23 mouse cellular contexts compared by ENCODE assay signal in the genomic region with DNA sequence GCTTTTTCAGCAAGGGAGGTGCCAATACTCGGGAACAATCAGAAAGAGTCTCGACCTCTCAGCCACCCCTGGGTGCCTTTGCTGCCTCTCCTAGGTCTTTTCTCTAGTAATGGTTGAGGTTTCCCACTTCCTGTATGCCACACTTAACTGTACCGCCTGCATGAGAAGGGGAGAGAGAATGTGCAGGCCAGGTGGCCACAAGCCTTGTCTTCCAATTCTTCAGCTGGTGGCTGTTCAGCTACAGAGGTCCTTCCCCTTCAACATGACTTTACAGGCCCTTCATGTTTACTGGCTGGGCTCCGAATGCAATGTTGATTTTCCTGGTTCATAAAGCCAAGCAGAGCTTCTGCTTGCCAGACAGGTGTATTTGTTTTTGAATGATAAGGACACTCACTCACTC. TPM values are rescaled to one million over a fixed set of nuclear protein-coding genes. Genes with fewer than 3 reads are reported as not detected.
A peak's percentile ranks its signal among the peaks of the same experiment; 100 is the strongest.
DNase-seq lines count a peak whose midpoint lies in the region; ATAC-seq and TF ChIP-seq lines count a peak whose summit lies in the region.
"Had no signal": no experiment of that assay in that cellular context is flagged by ENCODE, and none has a peak within 500 bp of the region (broad histone marks: within the 10 kb centered on the region; RNA-seq: fewer than 3 reads in every experiment).

No protein-coding gene starts in this region.

- H3K9ac ChIP-seq in liver, adult 2 months (ENCODE audit: low read depth, low read length), result no peak overlapping the region
- H3K9ac ChIP-seq in liver, embryonic 11.5 days (ENCODE audit: low read depth, low read length), result no peak overlapping the region
- no peak overlapping the region for H3K9ac ChIP-seq in kidney, embryonic 16.5 days (replicated peaks; ENCODE audit: low read length)
- H3K9ac ChIP-seq: hindbrain, embryonic 15.5 days; intestine, embryonic 15.5 days; liver, embryonic 13.5 days; midbrain, embryonic 13.5 days; neural tube, embryonic 12.5 days; stomach, embryonic 15.5 days had no signal

- H3K27me3 ChIP-seq in liver, adult 2 months (ENCODE audit: control insufficient read depth, insufficient read depth, low read length), result no peaks in the 10 kb centered on the region
- no peaks in the 10 kb centered on the region for H3K27me3 ChIP-seq in liver, embryonic 11.5 days (replicated peaks; ENCODE audit: control insufficient read depth, insufficient read depth, low read length)
- H3K27me3 ChIP-seq in kidney, embryonic 16.5 days (ENCODE audit: insufficient read depth, low read length), result no peaks in the 10 kb centered on the region; the same call in 1 of the 2 replicates
- H3K27me3 ChIP-seq: hindbrain, embryonic 15.5 days; intestine, embryonic 15.5 days; liver, embryonic 13.5 days; midbrain, embryonic 13.5 days; neural tube, embryonic 12.5 days; stomach, embryonic 15.5 days had no signal

- no peak overlapping the region for H3K4me3 ChIP-seq in liver, adult 2 months (ENCODE audit: insufficient read depth, low read depth, low read length)
- H3K4me3 ChIP-seq in liver, embryonic 11.5 days (ENCODE audit: low read depth, low read length), result no peak overlapping the region
- no peak overlapping the region for H3K4me3 ChIP-seq in kidney, embryonic 16.5 days (ENCODE audit: low read length)
- H3K4me3 ChIP-seq: embryonic facial prominence, embryonic 10.5 days; gastrocnemius, adult 2 months; hindbrain, embryonic 15.5 days; intestine, embryonic 15.5 days; liver, embryonic 13.5 days; midbrain, embryonic 13.5 days; neural tube, embryonic 12.5 days; stomach, embryonic 15.5 days had no signal

- 53% methylated on average over 4 of the region's 4 CpGs for WGBS in liver, adult 2 months
- 57% methylated on average over 4 of the region's 4 CpGs for WGBS in liver, embryonic 11.5 days
- 78% methylated on average over 4 of the region's 4 CpGs for WGBS in kidney, embryonic 16.5 days

- no peaks in the 10 kb centered on the region for H3K4me1 ChIP-seq in liver, adult 2 months (ENCODE audit: control insufficient read depth, insufficient read depth, low read length)
- H3K4me1 ChIP-seq in liver, embryonic 11.5 days (replicated peaks; ENCODE audit: control insufficient read depth, insufficient read depth, low read length), result no peaks in the 10 kb centered on the region
- H3K4me1 ChIP-seq in kidney, embryonic 16.5 days (ENCODE audit: insufficient read depth, low read length), result peaks cover 5% of the 10 kb centered on the region; the same call in 1 of the 2 replicates
- H3K4me1 ChIP-seq: hindbrain, embryonic 15.5 days; liver, embryonic 13.5 days; midbrain, embryonic 13.5 days; neural tube, embryonic 12.5 days had no signal

- H3K4me2 ChIP-seq in liver, embryonic 11.5 days, result no peak overlapping the region
- no peak overlapping the region for H3K4me2 ChIP-seq in kidney, embryonic 16.5 days (replicated peaks; ENCODE audit: low read depth, low read length)
- H3K4me2 ChIP-seq: hindbrain, embryonic 15.5 days; intestine, embryonic 15.5 days; liver, embryonic 13.5 days; midbrain, embryonic 13.5 days; neural tube, embryonic 12.5 days; stomach, embryonic 15.5 days had no signal

- no peaks in the 10 kb centered on the region for H3K9me3 ChIP-seq in liver, embryonic 11.5 days (ENCODE audit: control insufficient read depth, low read length)
- H3K9me3 ChIP-seq in kidney, embryonic 16.5 days (ENCODE audit: low read length), result no peaks in the 10 kb centered on the region
- H3K9me3 ChIP-seq: embryonic facial prominence, embryonic 10.5 days; hindbrain, embryonic 15.5 days; intestine, embryonic 15.5 days; liver, embryonic 13.5 days; neural tube, embryonic 12.5 days; stomach, embryonic 15.5 days had no signal

- H3K36me3 ChIP-seq in liver, adult 2 months (ENCODE audit: control insufficient read depth, insufficient read depth, low read length), result no peaks in the 10 kb centered on the region
- H3K36me3 ChIP-seq in liver, embryonic 11.5 days (ENCODE audit: control insufficient read depth, insufficient read depth, low read length), result no peaks in the 10 kb centered on the region
- no peaks in the 10 kb centered on the region for H3K36me3 ChIP-seq in kidney, embryonic 16.5 days (ENCODE audit: insufficient read depth, low read length)
- H3K36me3 ChIP-seq: embryonic facial prominence, embryonic 10.5 days; hindbrain, embryonic 15.5 days; intestine, embryonic 15.5 days; liver, embryonic 13.5 days; midbrain, embryonic 13.5 days; neural tube, embryonic 12.5 days; stomach, embryonic 15.5 days had no signal

- H3K27ac ChIP-seq in liver, adult 2 months (replicated peaks; ENCODE audit: insufficient read depth, low read depth, low read length), result no peak overlapping the region
- no peak overlapping the region for H3K27ac ChIP-seq in liver, embryonic 11.5 days (ENCODE audit: low read depth, low read length)
- no peak overlapping the region for H3K27ac ChIP-seq in kidney, embryonic 16.5 days (ENCODE audit: low read length)
- H3K27ac ChIP-seq: embryonic facial prominence, embryonic 10.5 days; gastrocnemius, adult 2 months; hindbrain, embryonic 15.5 days; intestine, embryonic 15.5 days; liver, embryonic 13.5 days; midbrain, embryonic 13.5 days; neural tube, embryonic 12.5 days; stomach, embryonic 15.5 days had no signal

- peak; percentile 67 for DNase-seq in liver, adult 2 months (ENCODE audit: extremely low read depth, low read depth, low spot score)
- DNase-seq in liver, embryonic 11.5 days (ENCODE audit: low spot score), result no peak
- DNase-seq in urinary bladder, postnatal 36 days (ENCODE audit: low spot score in 2 of 2), result peak; percentile 47 to 56
- no peak for DNase-seq in urinary bladder, postnatal 4 days (ENCODE audit: low spot score in 2 of 2)
- DNase-seq in thymus, postnatal 0 days (ENCODE audit: low spot score), result peak; percentile 59
- DNase-seq in testis, postnatal 10 days (ENCODE audit: low spot score), result no peak
- no peak for DNase-seq in MN1 (ENCODE audit: low spot score)
- DNase-seq: cerebellum, adult 8-10 months; gastrocnemius, adult 2 months; heart, adult 18-20 months; heart, postnatal 36 days; kidney, postnatal 4 days; liver, embryonic 13.5 days; right cerebral cortex, postnatal 14 days had no signal

- H3K79me2 ChIP-seq in liver, adult 2 months (ENCODE audit: control insufficient read depth, insufficient read depth, low read length), result no peaks in the 10 kb centered on the region

- no peak for ATAC-seq in liver, embryonic 11.5 days (replicated peaks; ENCODE audit: low FRiP score)
- no peak for ATAC-seq in kidney, embryonic 16.5 days (ENCODE audit: low FRiP score, low TSS enrichment)
- ATAC-seq: intestine, embryonic 15.5 days; midbrain, embryonic 13.5 days had no signal

- TF ChIP-seq CTCF in liver, adult 2 months (IDR thresholded peaks at IDR 0.05; ENCODE audit: low read depth, low read length), result no peak

- TF ChIP-seq POLR2A in liver, adult 2 months (IDR thresholded peaks at IDR 0.05; ENCODE audit: extremely low read depth, insufficient read depth, low read length), result no peak

RNA-seq across cellular contexts. Expression of gene Six1, which starts 39.4 kb away (rescaled TPM):
- total RNA-seq in liver, adult 2 months (2014; rRNA removed), result 0.09 TPM in 1 of 2 replicates, not detected in the other
- polyA plus RNA-seq in liver, adult 2 months (2012; rRNA removed), result not detected in 2 replicates
- 2.0 and 2.2 TPM in 2 replicates for polyA plus RNA-seq in liver, embryonic 11.5 days (2014; fragmentation: Nextera tagmentation; extraction: Ambion mirVana)
- polyA plus RNA-seq in thymus, postnatal 0 days (2015; fragmentation: Nextera tagmentation; extraction: Ambion mirVana), result 11.2 and 13.3 TPM in 2 replicates
- 0.47 and 0.66 TPM in 2 replicates for polyA plus RNA-seq in kidney, embryonic 16.5 days (2015; fragmentation: Nextera tagmentation; extraction: Ambion mirVana)
- total RNA-seq: MEL had no signal
- polyA plus RNA-seq: spleen, adult 2 months had no signal

Comparison
In these comparisons a context has a peak if more than half of its experiments do, and no peak if none do; other contexts are left out.
1. DNase-seq: peak in liver, adult 2 months (single experiment), urinary bladder, postnatal 36 days (2 of 2) and thymus, postnatal 0 days (single experiment); none in liver, embryonic 11.5 days (single experiment), urinary bladder, postnatal 4 days (0 of 2), testis, postnatal 10 days (single experiment) and MN1 (single experiment).